Mouse (Mus musculus): ENCODE measurements around the gene Pgbd5.

GRCm38 (mm10) chr8:124375168-124375567, 64.3 kb downstream of the Pgbd5 start:
- no peak for TF ChIP-seq EP300 (IDR thresholded peaks at IDR 0.05; ENCODE audit: insufficient read depth, low read depth, low read length)
- TF ChIP-seq CTCF (IDR thresholded peaks at IDR 0.05) = no peak
